Mouse (Mus musculus) small intestine, adult 2 months (tissue): Measurements from ENCODE around the gene Syt17.

Experiments used
- CTCF ChIP-seq: fragments of 200-500 bp; IDR thresholded peaks from 2 replicates; pipeline ENCODE4 v1.5.1; 2012; ENCODE audit warnings: low read depth, mild to moderate bottlenecking, control low read depth, inconsistent platforms, low read length, moderate library complexity, mixed read lengths; ENCODE audit not compliant: insufficient replicate concordance, insufficient read length; ENCODE audit errors: extremely low read depth
- POLR2A ChIP-seq: fragments of 200-500 bp; IDR thresholded peaks from 2 replicates; pipeline ENCODE4 v1.6.1; 2012; ENCODE audit warnings: low read depth, mild to moderate bottlenecking, control low read depth, inconsistent platforms, low read length, moderate library complexity

- TF ChIP-seq POLR2A = no peak
- no peak for TF ChIP-seq CTCF
These were observed 20.0 kb upstream of the Syt17 start for GRCm38 (mm10) chr7:118468060-118468459.
